Mouse (Mus musculus) liver (tissue): Measurements from ENCODE around the gene Rtcb.

Experiments
- DNase-seq: peaks from one replicate; pipeline ENCODE4 v3.0.0-alpha.2; 2020; ENCODE audit warnings: mixed read lengths

The Rtcb gene

GRCm38 (mm10) chr10:85936280-85936965 lies 21.2 kb downstream of the Rtcb start:
- no peak for DNase-seq

- no peak for DNase-seq
Observed at GRCm38 (mm10) chr10:85929962-85930361, 27.7 kb downstream of the Rtcb start.

GRCm38 (mm10) chr10:85929208-85929591 lies 28.4 kb downstream of the Rtcb start:
- no peak for DNase-seq

- peak; percentile 55 for DNase-seq
Observed at GRCm38 (mm10) chr10:85928499-85929207, 29.0 kb downstream of the Rtcb start.

GRCm38 (mm10) chr10:85927676-85928445 lies 29.8 kb downstream of the Rtcb start, which contains the start of gene Ascl4:
Ascl4 (plus strand) TSS chr10:85927681.
- no peak for DNase-seq

- DNase-seq: peak; percentile 98
Observed at GRCm38 (mm10) chr10:85916498-85917309, 40.9 kb downstream of the Rtcb start, which contains the start of gene Prdm4. Prdm4 (minus strand) TSS chr10:85917142.
